Comparison of ENCODE assay signal across 16 mouse cellular contexts in genomic region chr6:91287636-91288035, GRCm38 (mm10).
"Had no signal": no experiment of that assay in that cellular context is flagged by ENCODE, and none has a peak within 500 bp of the region (broad histone marks: within the 10 kb centered on the region; RNA-seq: fewer than 3 reads in every experiment).

No protein-coding gene starts in this region.

- H3K9ac ChIP-seq: limb, embryonic 12.5 days; liver, embryonic 13.5 days; liver, postnatal 0 days; lung, embryonic 15.5 days; midbrain, embryonic 12.5 days; neural tube, embryonic 15.5 days had no signal

- DNase-seq: kidney, postnatal 25 days; layer of hippocampus, postnatal 36 days; liver; liver, embryonic 13.5 days; liver, postnatal 0 days; lung, postnatal 14 days; right cerebral cortex, adult 18-20 months; thymus, postnatal 4 days had no signal

- H3K4me3 ChIP-seq: limb, embryonic 12.5 days; liver, embryonic 13.5 days; lung, embryonic 15.5 days; megakaryocyte, embryonic 14.5 days; midbrain, embryonic 12.5 days; myocyte; neural tube, embryonic 15.5 days had no signal

- H3K4me2 ChIP-seq: limb, embryonic 12.5 days; liver, embryonic 13.5 days; lung, embryonic 15.5 days; neural tube, embryonic 15.5 days had no signal

- H3K27ac ChIP-seq: limb, embryonic 12.5 days; liver, embryonic 13.5 days; lung, embryonic 15.5 days; macrophage; midbrain, embryonic 12.5 days; neural tube, embryonic 15.5 days; stomach, postnatal 0 days had no signal

- H3K9me3 ChIP-seq: limb, embryonic 12.5 days; liver, embryonic 13.5 days; lung, embryonic 15.5 days; megakaryocyte, embryonic 14.5 days; midbrain, embryonic 12.5 days; neural tube, embryonic 15.5 days had no signal

- H3K36me3 ChIP-seq: limb, embryonic 12.5 days; liver, embryonic 13.5 days; lung, embryonic 15.5 days; midbrain, embryonic 12.5 days; neural tube, embryonic 15.5 days had no signal

- ATAC-seq: liver, postnatal 0 days had no signal
